Mouse (Mus musculus): ENCODE results near the gene Phf12. TPM values are rescaled to one million over a fixed set of nuclear protein-coding genes. Genes with fewer than 3 reads are reported as not detected.

The Phf12 gene
- polyA plus RNA-seq, 1 experiment from 2014 or later: 14.1 TPM

DNA sequence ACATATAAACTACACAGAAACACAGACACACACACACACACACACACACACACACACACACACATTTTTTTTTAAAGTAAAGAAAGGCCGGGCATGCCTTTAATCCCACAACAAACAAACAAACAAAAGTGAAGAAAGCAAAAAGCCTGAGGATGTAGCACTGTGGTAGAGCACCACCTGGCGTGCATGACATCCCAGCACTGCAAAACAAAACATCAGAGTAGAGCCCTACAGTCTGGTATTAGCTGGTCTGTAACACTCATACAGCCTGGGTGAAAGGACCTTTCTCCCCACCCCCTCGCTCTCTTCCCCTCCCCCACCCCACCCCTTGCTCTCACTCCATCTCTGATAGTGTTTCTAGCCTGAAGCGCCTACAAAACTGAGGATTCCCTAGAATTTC lies 6.7 kb upstream of the Phf12 start:
- 0 out of 2 replicates have a peak, but pooled peaks cover 3% of the 10 kb centered on the region for H3K4me1 ChIP-seq
- no peak for ATAC-seq (ENCODE audit: insufficient number of reproducible peaks, low FRiP score, low TSS enrichment, low read depth)
- no peak overlapping the region for H3K9ac ChIP-seq
- no peak overlapping the region for H3K4me2 ChIP-seq
- WGBS: 23% methylated on average over 4 of the region's 4 CpGs
- no peaks in the 10 kb centered on the region for H3K36me3 ChIP-seq
- H3K9me3 ChIP-seq: no peaks in the 10 kb centered on the region
- no peak overlapping the region for H3K4me3 ChIP-seq
- peaks cover 54% of the 10 kb centered on the region for H3K27me3 ChIP-seq
- H3K27ac ChIP-seq: no peak overlapping the region

DNA sequence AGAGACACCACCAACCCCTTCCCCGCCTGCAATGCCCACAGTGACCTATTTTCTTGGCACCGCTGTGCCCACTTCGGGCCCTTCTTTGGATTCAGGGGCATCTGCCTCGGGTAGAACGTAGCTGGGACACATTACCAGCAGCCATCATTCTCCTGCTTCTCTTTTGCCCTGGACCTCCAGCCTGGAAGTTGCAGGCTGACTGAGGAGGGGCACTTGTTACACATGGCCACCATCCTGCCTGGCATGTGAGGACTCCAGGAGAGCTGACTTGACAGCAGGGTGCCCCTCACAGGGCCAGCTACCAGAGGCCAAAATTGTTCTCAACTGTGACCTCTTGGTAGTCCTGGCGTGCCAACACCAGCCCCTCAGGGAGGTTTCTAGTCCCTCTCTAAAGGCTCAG lies 4.4 kb upstream of the Phf12 start:
- Histone ChIP-seq H3K27ac (no peak overlapping the region), H3K9ac (no peak overlapping the region), H3K27me3 (peaks cover 46% of the 10 kb centered on the region), H3K4me2 (no peak overlapping the region), H3K4me1 (0 out of 2 replicates have a peak, but pooled peaks cover 3% of the 10 kb centered on the region), H3K4me3 (no peak overlapping the region), H3K36me3 (no peaks in the 10 kb centered on the region), H3K9me3 (no peaks in the 10 kb centered on the region)
- ATAC-seq (ENCODE audit: insufficient number of reproducible peaks, low FRiP score, low TSS enrichment, low read depth): no peak
- WGBS: 82% methylated on average over 6 of the region's 6 CpGs

DNA sequence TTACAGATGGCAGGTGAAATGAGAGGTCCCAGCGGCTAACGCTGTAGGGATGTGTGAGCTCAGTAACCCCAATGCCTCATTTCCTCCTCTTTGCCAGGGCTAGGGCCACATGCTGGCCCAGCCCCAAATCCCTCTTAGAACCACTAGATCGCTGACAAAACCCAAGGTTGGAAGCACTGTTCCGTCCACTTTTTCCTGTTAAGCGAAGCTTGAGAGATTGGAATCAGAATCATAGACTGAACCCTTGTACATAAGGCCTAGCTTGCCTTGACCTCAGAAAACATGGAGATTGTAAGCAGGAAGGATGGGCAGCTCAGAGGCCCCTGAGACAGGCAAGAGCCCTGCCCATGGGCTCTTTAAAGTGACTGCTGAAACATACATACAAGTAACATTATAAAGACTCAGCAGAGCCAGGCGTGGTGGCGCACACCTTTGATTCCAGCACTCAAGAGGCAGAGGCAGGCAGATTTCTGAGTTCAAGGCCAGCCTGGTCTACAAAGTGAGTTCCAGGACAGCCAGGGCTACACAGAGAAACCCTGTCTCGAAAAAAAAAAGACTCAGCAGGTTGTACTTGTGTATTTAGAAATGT lies 3.2 kb upstream of the Phf12 start:
- Histone ChIP-seq H3K36me3 (no peaks in the 10 kb centered on the region; the same call in 1 of the 2 replicates), H3K4me2 (no peak overlapping the region), H3K9me3 (no peaks in the 10 kb centered on the region), H3K27me3 (peaks cover 35% of the 10 kb centered on the region), H3K4me1 (0 out of 2 replicates have a peak, but pooled peaks cover 3% of the 10 kb centered on the region), H3K9ac (no peak overlapping the region), H3K27ac (no peak overlapping the region), H3K4me3 (no peak overlapping the region)
- 79% methylated on average over 8 of the region's 8 CpGs for WGBS
- ATAC-seq (ENCODE audit: insufficient number of reproducible peaks, low FRiP score, low TSS enrichment, low read depth): no peak

DNA sequence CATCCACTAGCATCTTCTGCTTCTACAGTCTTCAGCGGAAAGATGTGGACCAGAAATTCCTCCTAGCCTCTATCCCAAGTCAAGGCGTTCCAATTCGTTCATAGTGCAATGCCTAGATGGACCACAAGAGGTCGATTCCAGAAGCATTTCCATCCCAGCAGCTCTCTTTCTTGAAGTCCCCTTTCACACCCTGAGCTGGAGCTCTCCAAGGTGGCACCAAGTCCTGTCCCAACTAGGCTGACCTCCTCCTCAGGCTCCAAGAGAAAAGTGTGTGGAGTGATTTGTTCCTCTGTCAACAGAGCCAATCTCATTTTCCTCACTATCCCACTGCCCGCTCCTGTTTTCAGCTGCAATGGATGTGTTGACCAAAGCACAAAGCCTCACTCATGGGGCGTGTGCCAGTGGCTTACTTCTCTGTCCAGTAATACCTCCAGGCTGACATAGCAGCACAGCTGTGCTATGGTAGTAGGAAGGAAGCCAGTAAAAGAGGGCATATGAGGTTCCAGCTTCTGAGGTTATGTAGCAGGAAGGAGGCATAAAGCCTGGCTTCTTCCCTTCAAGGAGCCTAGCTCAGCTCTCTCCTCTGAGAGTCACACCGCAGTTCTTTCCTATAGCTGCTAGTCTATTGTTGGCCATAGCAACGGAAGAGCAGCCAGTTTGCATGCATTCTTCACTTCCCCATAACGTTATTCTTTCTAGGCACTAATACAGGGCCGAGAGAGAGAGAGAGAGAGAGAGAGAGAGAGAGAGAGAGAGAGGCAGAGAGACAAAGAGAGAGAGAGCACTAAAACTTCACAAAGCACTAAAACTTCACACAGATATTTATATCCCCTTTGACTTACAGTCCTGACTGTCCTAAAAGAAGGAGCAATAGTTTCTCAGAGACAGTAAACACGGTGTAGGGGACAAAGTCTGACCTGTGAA lies 2.0 kb upstream of the Phf12 start:
- Histone ChIP-seq H3K27me3 (peaks cover 22% of the 10 kb centered on the region), H3K9me3 (no peaks in the 10 kb centered on the region), H3K27ac (no peak overlapping the region), H3K4me1 (peaks cover 9% of the 10 kb centered on the region), H3K9ac (no peak overlapping the region), H3K4me3 (no peak overlapping the region), H3K4me2 (no peak overlapping the region), H3K36me3 (no peaks in the 10 kb centered on the region; the same call in 1 of the 2 replicates)
- no peak for ATAC-seq (ENCODE audit: insufficient number of reproducible peaks, low FRiP score, low TSS enrichment, low read depth)
- 34% methylated on average over 11 of the region's 11 CpGs for WGBS

GRCm38 (mm10) chr11:77981609-77982440 lies 729 bp upstream of the Phf12 start:
- H3K4me3 ChIP-seq: peak overlapping the region; percentile 100
- peaks cover 12% of the 10 kb centered on the region for H3K4me1 ChIP-seq
- peak overlapping the region; percentile 98 for H3K27ac ChIP-seq
- under 1% methylated on average over 29 of the region's 29 CpGs for WGBS
- H3K9me3 ChIP-seq: no peaks in the 10 kb centered on the region
- peak overlapping the region; percentile 72 for H3K4me2 ChIP-seq
- H3K27me3 ChIP-seq: peaks cover 12% of the 10 kb centered on the region
- peak overlapping the region; percentile 31; the same call in 1 of the 2 replicates for H3K9ac ChIP-seq
- ATAC-seq (ENCODE audit: insufficient number of reproducible peaks, low FRiP score, low TSS enrichment, low read depth): peak; percentile 88
- H3K36me3 ChIP-seq: no peaks in the 10 kb centered on the region; the same call in 1 of the 2 replicates

GRCm38 (mm10) chr11:77983191-77983936 lies 810 bp downstream of the Phf12 start:
- H3K27ac ChIP-seq: peak overlapping the region; percentile 94
- WGBS: under 1% methylated on average over 27 of the region's 32 CpGs
- peak overlapping the region; percentile 72 for H3K4me2 ChIP-seq
- peak overlapping the region; percentile 98 for H3K9ac ChIP-seq
- peaks cover 12% of the 10 kb centered on the region for H3K4me1 ChIP-seq
- H3K9me3 ChIP-seq: no peaks in the 10 kb centered on the region
- H3K27me3 ChIP-seq: no peaks in the 10 kb centered on the region
- no peak for ATAC-seq (ENCODE audit: insufficient number of reproducible peaks, low FRiP score, low TSS enrichment, low read depth)
- H3K4me3 ChIP-seq: peak overlapping the region; percentile 100
- H3K36me3 ChIP-seq: peaks cover 2% of the 10 kb centered on the region

- peak overlapping the region; percentile 100 for H3K4me3 ChIP-seq
- peaks cover 10% of the 10 kb centered on the region for H3K36me3 ChIP-seq
- peak overlapping the region; percentile 98 for H3K9ac ChIP-seq
- no peak for ATAC-seq (ENCODE audit: insufficient number of reproducible peaks, low FRiP score, low TSS enrichment, low read depth)
- no peaks in the 10 kb centered on the region for H3K9me3 ChIP-seq
- no peaks in the 10 kb centered on the region for H3K27me3 ChIP-seq
- peaks cover 12% of the 10 kb centered on the region for H3K4me1 ChIP-seq
- H3K27ac ChIP-seq: peak overlapping the region; percentile 94
- under 1% methylated on average over 56 of the region's 63 CpGs for WGBS
- peak overlapping the region; percentile 72 for H3K4me2 ChIP-seq
Observed at GRCm38 (mm10) chr11:77983937-77984835, 1.6 kb downstream of the Phf12 start.

- peak overlapping the region; percentile 94 for H3K27ac ChIP-seq
- peaks cover 14% of the 10 kb centered on the region for H3K36me3 ChIP-seq
- H3K4me1 ChIP-seq: peaks cover 12% of the 10 kb centered on the region
- peak overlapping the region; percentile 100 for H3K4me3 ChIP-seq
- no peaks in the 10 kb centered on the region for H3K27me3 ChIP-seq
- no peaks in the 10 kb centered on the region for H3K9me3 ChIP-seq
- under 1% methylated on average over 13 of the region's 13 CpGs for WGBS
- peak overlapping the region; percentile 72 for H3K4me2 ChIP-seq
- no peak for ATAC-seq (ENCODE audit: insufficient number of reproducible peaks, low FRiP score, low TSS enrichment, low read depth)
- peak overlapping the region; percentile 98 for H3K9ac ChIP-seq
Observed at GRCm38 (mm10) chr11:77984836-77985231, 2.3 kb downstream of the Phf12 start.

- Histone ChIP-seq H3K27ac (no peak overlapping the region), H3K36me3 (peaks cover 18% of the 10 kb centered on the region)
Observed at GRCm38 (mm10) chr11:77985541-77986065, 3.0 kb downstream of the Phf12 start.

GRCm38 (mm10) chr11:77989071-77989690 lies 6.6 kb downstream of the Phf12 start:
- Histone ChIP-seq H3K27ac (no peak overlapping the region), H3K9ac (no peak overlapping the region), H3K9me3 (no peaks in the 10 kb centered on the region), H3K27me3 (no peaks in the 10 kb centered on the region), H3K36me3 (peaks cover 31% of the 10 kb centered on the region), H3K4me3 (no peak overlapping the region), H3K4me1 (peaks cover 8% of the 10 kb centered on the region), H3K4me2 (no peak overlapping the region)
- 84% methylated on average over 13 of the region's 13 CpGs for WGBS
- no peak for ATAC-seq (ENCODE audit: insufficient number of reproducible peaks, low FRiP score, low TSS enrichment, low read depth)

More at GRCm38 (mm10) chr11:77985541-77986065, 3.0 kb downstream of the Phf12 start:
- Histone ChIP-seq H3K9ac (no peak overlapping the region), H3K27me3 (no peaks in the 10 kb centered on the region), H3K4me2 (peak overlapping the region; percentile 72), H3K4me3 (peak overlapping the region; percentile 100), H3K9me3 (no peaks in the 10 kb centered on the region), H3K4me1 (peaks cover 9% of the 10 kb centered on the region)
- ATAC-seq (ENCODE audit: insufficient number of reproducible peaks, low FRiP score, low TSS enrichment, low read depth): no peak
- 69% methylated on average over 3 of the region's 3 CpGs for WGBS
